Mouse (Mus musculus): Measurements from ENCODE around the gene Pde4b. TPM values are rescaled to one million over a fixed set of nuclear protein-coding genes. Genes with fewer than 3 reads are reported as not detected.

Pde4b gene
- polyA plus RNA-seq, 1 experiment from 2014 or later = 11.0 TPM

DNA sequence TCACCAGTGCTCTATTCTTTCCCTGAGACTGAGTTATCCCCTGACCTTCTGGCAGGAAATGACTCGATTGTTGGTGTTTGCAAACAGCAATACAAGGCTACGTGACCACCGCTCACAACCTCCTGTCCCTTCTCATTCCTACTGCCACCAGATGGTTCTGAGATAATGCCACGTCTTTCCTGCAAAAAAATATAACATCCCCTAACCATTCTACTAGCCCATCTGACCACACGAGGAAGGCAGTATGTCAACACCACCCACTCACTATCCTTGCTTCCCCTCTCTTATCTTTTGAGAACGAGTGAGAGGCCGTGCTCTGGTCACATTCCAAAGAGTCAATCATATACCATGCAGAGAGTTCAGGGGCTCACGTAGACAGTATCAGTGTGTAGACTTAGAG is 548.6 kb downstream of the Pde4b start:
- no peak overlapping the region for H3K4me2 ChIP-seq (ENCODE audit: low read depth, low read length)
- H3K27me3 ChIP-seq (replicated peaks; ENCODE audit: control insufficient read depth, insufficient read depth, low read length) = no peaks in the 10 kb centered on the region
- no peak overlapping the region for H3K4me3 ChIP-seq (ENCODE audit: low read length)
- H3K27ac ChIP-seq (ENCODE audit: low read length) = peak overlapping the region; percentile 37; the same call in 1 of the 2 replicates
- H3K9me3 ChIP-seq (ENCODE audit: control insufficient read depth, low read length) = no peaks in the 10 kb centered on the region
- 51% methylated on average over 8 of the region's 8 CpGs for WGBS
- 0 out of 2 replicates have a peak, but pooled peaks have one; percentile 48 for ATAC-seq
- H3K9ac ChIP-seq (ENCODE audit: low read depth, low read length) = no peak overlapping the region
- H3K4me1 ChIP-seq (ENCODE audit: control insufficient read depth, insufficient read depth, low read length) = peaks cover 2% of the 10 kb centered on the region; the same call in 1 of the 2 replicates
- no peaks in the 10 kb centered on the region for H3K36me3 ChIP-seq (ENCODE audit: control insufficient read depth, insufficient read depth, low read length)

DNA sequence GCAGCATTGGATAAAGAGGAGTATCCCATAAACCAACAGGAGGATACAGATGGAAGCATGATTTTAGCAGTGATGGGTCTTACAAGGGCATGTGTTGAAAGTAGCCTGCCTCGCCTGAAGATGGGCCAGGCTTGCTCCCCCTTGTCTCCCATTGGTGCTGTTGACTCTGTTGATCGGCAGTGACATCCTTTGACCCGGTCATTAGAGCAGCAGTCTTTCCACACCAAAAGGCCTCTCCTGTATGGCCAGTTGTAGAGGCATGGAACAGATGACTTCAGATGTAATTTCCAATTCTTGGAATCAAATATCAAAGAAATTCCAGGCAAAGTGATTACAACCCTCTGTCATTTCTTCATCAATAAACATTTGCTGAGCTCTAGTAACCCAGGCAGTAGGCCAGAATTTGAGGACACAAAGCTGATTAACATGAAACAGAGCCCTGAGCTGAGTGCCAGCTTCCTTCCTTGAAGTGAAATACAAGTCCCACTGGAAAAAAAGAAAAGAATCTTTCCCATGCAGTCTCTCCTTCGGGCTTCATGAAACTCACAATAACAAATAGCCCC is 550.1 kb downstream of the Pde4b start:
- no peaks in the 10 kb centered on the region for H3K27me3 ChIP-seq (replicated peaks; ENCODE audit: control insufficient read depth, insufficient read depth, low read length)
- H3K9ac ChIP-seq (ENCODE audit: low read depth, low read length) = no peak overlapping the region
- H3K9me3 ChIP-seq (ENCODE audit: control insufficient read depth, low read length) = no peaks in the 10 kb centered on the region
- no peak for ATAC-seq
- no peaks in the 10 kb centered on the region for H3K36me3 ChIP-seq (ENCODE audit: control insufficient read depth, insufficient read depth, low read length)
- H3K4me1 ChIP-seq (ENCODE audit: control insufficient read depth, insufficient read depth, low read length) = peaks cover 2% of the 10 kb centered on the region; the same call in 1 of the 2 replicates
- H3K4me2 ChIP-seq (ENCODE audit: low read depth, low read length) = no peak overlapping the region
- WGBS = 70% methylated on average over 4 of the region's 4 CpGs
- H3K4me3 ChIP-seq (ENCODE audit: low read length) = no peak overlapping the region
- no peak overlapping the region for H3K27ac ChIP-seq (ENCODE audit: low read length)

DNA sequence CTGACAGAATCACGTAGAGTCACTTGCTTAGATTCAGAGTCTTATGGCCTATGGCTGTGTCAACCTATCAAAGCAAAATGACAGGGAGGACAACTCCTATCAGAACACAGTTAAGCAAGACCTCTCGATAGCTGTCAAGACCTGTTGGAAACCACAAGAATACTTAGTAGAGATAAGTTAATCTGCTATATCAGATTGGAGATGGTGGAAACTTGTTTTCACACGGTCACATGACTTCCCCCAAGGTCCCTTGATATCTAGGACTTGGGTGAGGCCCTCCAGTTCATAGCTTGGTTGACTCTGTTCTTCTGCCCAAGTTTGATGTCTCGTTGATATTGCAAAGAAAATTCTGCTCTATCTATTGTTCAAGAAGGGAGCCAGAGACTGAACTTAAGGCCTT is 553.6 kb downstream of the Pde4b start:
- Histone ChIP-seq H3K4me2 (ENCODE audit: low read depth, low read length) (no peak overlapping the region), H3K9ac (ENCODE audit: low read depth, low read length) (no peak overlapping the region), H3K9me3 (ENCODE audit: control insufficient read depth, low read length) (no peaks in the 10 kb centered on the region), H3K4me1 (ENCODE audit: control insufficient read depth, insufficient read depth, low read length) (no peaks in the 10 kb centered on the region), H3K4me3 (ENCODE audit: low read length) (no peak overlapping the region), H3K36me3 (ENCODE audit: control insufficient read depth, insufficient read depth, low read length) (no peaks in the 10 kb centered on the region), H3K27me3 (replicated peaks; ENCODE audit: control insufficient read depth, insufficient read depth, low read length) (no peaks in the 10 kb centered on the region), H3K27ac (ENCODE audit: low read length) (no peak overlapping the region)
- 83% methylated on average over 4 of the region's 4 CpGs for WGBS
- ATAC-seq = no peak

DNA sequence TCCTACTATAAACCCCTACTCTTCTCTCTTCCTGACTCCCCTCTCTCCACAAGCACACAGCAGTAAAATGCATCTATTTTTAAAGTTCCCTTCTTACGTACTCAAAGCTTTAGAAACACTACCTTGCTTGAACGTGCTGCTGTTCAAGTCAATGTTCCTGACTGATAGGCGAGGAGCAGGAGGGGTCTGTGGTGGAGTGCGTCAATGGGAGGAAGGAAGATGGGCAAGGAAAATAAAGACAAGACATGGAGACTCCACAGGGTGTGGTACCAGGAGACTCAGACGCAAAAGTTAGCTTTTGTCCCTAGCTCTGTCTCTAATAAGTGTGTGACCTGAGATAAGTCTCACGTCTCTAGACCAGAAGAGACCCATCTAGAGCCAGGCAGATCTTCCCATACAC is 556.7 kb downstream of the Pde4b start:
- no peaks in the 10 kb centered on the region for H3K36me3 ChIP-seq (ENCODE audit: control insufficient read depth, insufficient read depth, low read length)
- 83% methylated on average over 6 of the region's 6 CpGs for WGBS
- no peaks in the 10 kb centered on the region for H3K4me1 ChIP-seq (ENCODE audit: control insufficient read depth, insufficient read depth, low read length)
- H3K4me2 ChIP-seq (ENCODE audit: low read depth, low read length) = no peak overlapping the region
- H3K27me3 ChIP-seq (replicated peaks; ENCODE audit: control insufficient read depth, insufficient read depth, low read length) = no peaks in the 10 kb centered on the region
- no peak for ATAC-seq
- H3K4me3 ChIP-seq (ENCODE audit: low read length) = no peak overlapping the region
- no peak overlapping the region for H3K9ac ChIP-seq (ENCODE audit: low read depth, low read length)
- no peaks in the 10 kb centered on the region for H3K9me3 ChIP-seq (ENCODE audit: control insufficient read depth, low read length)
- no peak overlapping the region for H3K27ac ChIP-seq (ENCODE audit: low read length)

DNA sequence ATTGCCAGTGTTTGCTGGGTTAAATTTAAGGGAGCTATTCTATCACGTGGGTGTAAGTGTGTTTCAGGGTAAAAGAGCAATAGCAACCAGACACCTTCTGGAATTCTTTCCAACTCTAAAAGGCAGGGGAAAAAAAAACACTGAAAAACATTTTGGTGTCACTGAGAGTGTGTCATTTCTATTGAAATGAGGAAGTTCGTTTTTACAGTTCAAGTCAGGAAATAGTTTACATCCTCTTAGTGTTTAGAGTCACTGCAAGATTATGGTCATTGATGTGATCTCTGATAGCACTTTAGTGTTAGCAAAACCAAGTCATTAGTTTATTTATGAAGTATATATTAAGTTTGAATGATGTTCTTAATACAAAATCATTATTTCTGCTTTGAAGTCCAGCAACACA is 559.7 kb downstream of the Pde4b start:
- no peak for ATAC-seq
- Histone ChIP-seq H3K4me3 (ENCODE audit: low read length) (no peak overlapping the region), H3K27me3 (replicated peaks; ENCODE audit: control insufficient read depth, insufficient read depth, low read length) (no peaks in the 10 kb centered on the region), H3K9ac (ENCODE audit: low read depth, low read length) (no peak overlapping the region), H3K4me2 (ENCODE audit: low read depth, low read length) (no peak overlapping the region), H3K9me3 (ENCODE audit: control insufficient read depth, low read length) (no peaks in the 10 kb centered on the region), H3K27ac (ENCODE audit: low read length) (no peak overlapping the region), H3K4me1 (ENCODE audit: control insufficient read depth, insufficient read depth, low read length) (no peaks in the 10 kb centered on the region), H3K36me3 (ENCODE audit: control insufficient read depth, insufficient read depth, low read length) (no peaks in the 10 kb centered on the region)
- whole genome bisulfite sequencing = 38% methylated on average over 2 of the region's 2 CpGs

DNA sequence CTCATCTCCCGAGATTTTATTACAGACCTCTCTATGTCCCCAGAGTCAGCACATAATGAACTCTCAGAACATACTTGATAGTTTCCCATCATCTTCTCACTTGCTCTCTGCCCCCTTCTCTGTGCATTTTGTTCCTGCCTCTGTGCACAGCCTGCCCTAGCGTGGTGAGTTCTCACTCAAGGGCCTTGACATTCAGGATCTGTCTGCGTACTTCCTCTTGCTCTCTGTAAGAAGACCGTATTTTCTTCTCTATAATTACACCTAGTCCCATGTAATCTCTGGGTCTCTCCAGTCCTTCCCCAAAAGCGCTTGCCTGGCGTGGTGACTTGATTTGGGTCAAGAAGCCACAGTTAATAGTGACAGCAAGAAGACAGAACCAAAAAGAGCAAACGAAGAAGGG is 568.0 kb downstream of the Pde4b start:
- no peak overlapping the region for H3K27ac ChIP-seq (ENCODE audit: low read length)
- H3K4me1 ChIP-seq (ENCODE audit: control insufficient read depth, insufficient read depth, low read length) = no peaks in the 10 kb centered on the region
- 84% methylated on average over 7 of the region's 7 CpGs for WGBS
- no peaks in the 10 kb centered on the region for H3K36me3 ChIP-seq (ENCODE audit: control insufficient read depth, insufficient read depth, low read length)
- no peak for ATAC-seq
- no peaks in the 10 kb centered on the region for H3K9me3 ChIP-seq (ENCODE audit: control insufficient read depth, low read length)
- H3K4me2 ChIP-seq (ENCODE audit: low read depth, low read length) = no peak overlapping the region
- no peaks in the 10 kb centered on the region for H3K27me3 ChIP-seq (replicated peaks; ENCODE audit: control insufficient read depth, insufficient read depth, low read length)
- H3K4me3 ChIP-seq (ENCODE audit: low read length) = no peak overlapping the region
- H3K9ac ChIP-seq (ENCODE audit: low read depth, low read length) = no peak overlapping the region

DNA sequence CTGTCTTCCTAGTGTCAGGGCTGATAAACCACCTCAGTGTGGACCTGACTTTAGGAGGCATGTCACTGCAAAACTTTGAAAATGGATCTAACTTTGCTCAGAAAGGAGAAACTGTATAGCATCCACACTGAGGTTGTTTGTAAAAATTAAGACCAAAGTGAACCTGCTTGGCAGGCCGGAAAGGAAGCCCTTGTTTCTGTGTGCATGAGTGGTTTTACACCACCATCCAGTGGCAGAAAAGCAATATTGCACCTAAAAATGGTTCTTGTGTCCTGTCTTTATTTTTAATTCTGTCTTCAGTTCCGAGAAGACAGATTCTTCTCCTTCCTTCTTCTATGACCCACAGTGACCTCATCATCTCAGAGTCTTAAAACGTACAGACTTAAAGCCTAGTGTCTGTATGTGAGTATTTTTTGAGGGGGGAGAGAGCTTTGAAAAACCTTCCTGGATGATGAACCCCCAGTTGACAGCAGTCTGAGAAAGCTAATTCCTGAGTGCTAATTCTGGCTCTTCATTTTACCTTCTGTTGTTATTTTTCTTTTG is 569.2 kb downstream of the Pde4b start:
- WGBS = 8% methylated on average over 3 of the region's 3 CpGs
- Histone ChIP-seq H3K27me3 (replicated peaks; ENCODE audit: control insufficient read depth, insufficient read depth, low read length) (no peaks in the 10 kb centered on the region), H3K9me3 (ENCODE audit: control insufficient read depth, low read length) (no peaks in the 10 kb centered on the region), H3K9ac (ENCODE audit: low read depth, low read length) (no peak overlapping the region), H3K36me3 (ENCODE audit: control insufficient read depth, insufficient read depth, low read length) (no peaks in the 10 kb centered on the region), H3K27ac (ENCODE audit: low read length) (no peak overlapping the region), H3K4me3 (ENCODE audit: low read length) (no peak overlapping the region), H3K4me2 (ENCODE audit: low read depth, low read length) (no peak overlapping the region), H3K4me1 (ENCODE audit: control insufficient read depth, insufficient read depth, low read length) (no peaks in the 10 kb centered on the region)
- peak; percentile 36; the same call in 1 of the 2 replicates for ATAC-seq

Other genes starting within 250 kb of the Pde4b start
- gene B020004J07Rik, start 243.5 kb upstream of the Pde4b start, polyA plus RNA-seq (2015; fragmentation: Nextera tagmentation; extraction: Ambion mirVana) = not detected in 2 replicates
- gene C130073F10Rik, start 193.8 kb upstream of the Pde4b start, polyA plus RNA-seq (2015; fragmentation: Nextera tagmentation; extraction: Ambion mirVana) = not detected in 2 replicates
- gene Gm12800, start 178.4 kb upstream of the Pde4b start, polyA plus RNA-seq (2015; fragmentation: Nextera tagmentation; extraction: Ambion mirVana) = not detected in 2 replicates
- not detected in 2 replicates for gene Gm12794, start 147.1 kb upstream of the Pde4b start, polyA plus RNA-seq (2015; fragmentation: Nextera tagmentation; extraction: Ambion mirVana)
- gene Gm12790, start 106.5 kb upstream of the Pde4b start, polyA plus RNA-seq (2015; fragmentation: Nextera tagmentation; extraction: Ambion mirVana) = not detected in 2 replicates
- not detected in 2 replicates for gene Gm12789, start 100.9 kb upstream of the Pde4b start, polyA plus RNA-seq (2015; fragmentation: Nextera tagmentation; extraction: Ambion mirVana)